Mouse (Mus musculus) spleen, adult 18-20 months (tissue): ENCODE measurements around the gene Olfr1181.
"Not testable (repeated sequence)": the region's sequence is repeated elsewhere in the genome, so short reads cannot be mapped to it uniquely, and the experiment has no call there.

ENCODE experiments used
- DNase-seq, 2 experiments: peaks; one replicate each; pipeline ENCODE4 v3.0.0; 2022; ENCODE audit warnings: mixed read lengths in 2 of 2

The Olfr1181 gene

DNA sequence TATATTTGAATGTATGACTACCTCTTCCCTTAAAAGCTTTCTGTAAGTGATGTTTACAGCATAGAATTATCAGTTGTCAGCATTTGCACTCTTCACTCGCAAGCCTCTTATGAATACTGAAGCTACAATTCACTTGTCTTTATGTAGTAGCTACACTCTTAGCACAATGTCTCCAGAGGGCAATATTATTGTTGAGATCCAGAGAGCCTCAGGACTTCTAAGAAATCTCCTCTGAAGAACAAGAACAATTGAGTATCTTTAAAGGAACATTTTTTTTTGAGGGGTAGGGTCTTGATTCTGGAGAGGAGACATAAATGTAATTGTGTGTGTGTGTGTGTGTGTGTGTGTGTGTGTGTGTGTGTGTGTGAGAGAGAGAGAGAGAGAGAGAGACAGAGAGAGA is at the start of gene Olfr1181:
Olfr1181 (minus strand) TSS at position 101 of the 400 bp plus-strand sequence.
- DNase-seq = no peak

DNA sequence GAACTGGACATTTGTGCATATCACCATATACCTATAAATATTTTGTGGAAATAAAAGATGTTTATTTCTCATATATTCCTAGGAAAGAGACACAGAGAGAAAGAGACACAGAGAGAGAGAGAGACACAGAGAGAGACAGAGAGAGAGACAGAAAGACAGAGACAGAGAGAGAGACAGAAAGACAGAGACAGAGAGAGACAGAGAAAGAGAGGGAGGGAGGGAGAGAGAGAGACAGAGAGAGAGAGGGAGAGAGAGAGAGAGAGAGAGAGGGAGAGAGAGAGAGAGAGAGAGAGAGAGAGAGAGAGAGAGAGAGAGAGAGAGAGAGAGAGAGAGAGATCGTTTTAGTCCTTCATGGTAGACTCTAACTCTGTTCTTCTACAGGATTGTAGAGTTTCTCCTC is 28.6 kb upstream of the Olfr1181 start, which contains the start of gene Olfr1183:
Olfr1183 (plus strand) TSS at position 301 of the 400 bp plus-strand sequence.
- DNase-seq = not testable (repeated sequence)

DNA sequence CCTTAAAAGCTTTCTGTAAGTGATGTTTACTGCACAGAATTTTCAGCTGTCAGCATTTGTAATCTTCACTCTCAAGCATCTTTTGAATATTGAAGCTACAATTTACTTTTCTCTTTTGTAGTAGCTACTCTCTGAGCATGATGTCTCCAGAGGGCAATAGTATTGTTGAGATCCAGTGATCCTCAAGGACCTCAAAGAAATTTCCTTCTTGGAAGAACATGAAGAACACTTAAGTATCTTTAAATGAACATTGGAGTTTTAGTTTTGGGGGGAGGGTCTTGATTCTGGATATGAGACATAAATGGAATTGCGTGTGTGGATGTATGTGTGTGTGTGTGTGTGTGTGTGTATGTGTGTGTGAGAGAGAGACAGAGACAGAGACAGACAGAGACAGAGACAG is 23.1 kb upstream of the Olfr1181 start, which contains the start of gene Gm13757:
Gm13757 (minus strand) TSS at position 101 of the 400 bp plus-strand sequence.
- no peak for DNase-seq

DNA sequence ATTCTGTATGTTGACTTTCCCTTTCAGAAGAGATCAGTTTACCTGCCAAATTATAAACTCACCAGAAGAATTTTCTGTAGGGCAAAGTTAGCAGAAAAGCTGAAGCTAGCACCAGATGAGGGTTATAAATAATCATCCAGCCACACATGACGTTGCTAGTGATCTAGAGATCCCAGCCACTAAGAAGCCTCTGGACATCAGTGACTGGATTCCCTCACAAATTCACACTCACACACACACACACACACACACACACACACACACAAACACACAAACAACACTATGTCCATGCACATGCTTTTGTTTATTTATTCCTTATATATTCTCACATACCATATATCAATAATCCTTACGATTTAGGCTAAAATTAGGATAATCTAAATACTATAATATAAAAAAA is 6.9 kb downstream of the Olfr1181 start, which contains the start of gene Olfr1180:
Olfr1180 (minus strand) TSS at position 101 of the 400 bp plus-strand sequence.
- no peak for DNase-seq

DNA sequence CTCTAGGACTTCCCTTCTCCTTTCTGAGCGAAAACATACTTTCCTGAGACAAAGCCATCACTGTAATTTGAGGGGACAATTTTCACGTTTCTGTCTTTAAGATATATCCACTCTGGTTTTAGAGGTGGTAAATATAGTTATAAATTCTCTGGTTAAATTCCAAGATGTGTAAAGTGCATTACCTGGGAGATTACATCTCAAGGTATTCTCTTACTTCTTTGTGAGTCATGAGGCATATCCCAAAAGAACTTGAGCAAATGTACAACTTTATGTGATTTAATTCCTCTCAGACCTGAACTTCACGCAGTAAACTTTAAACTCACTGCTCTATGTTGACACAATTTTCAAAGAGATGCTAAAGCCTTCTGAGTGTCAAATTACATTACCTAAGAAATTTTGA is 19.6 kb downstream of the Olfr1181 start, which contains the start of gene Olfr1179:
Olfr1179 (minus strand) TSS at position 101 of the 400 bp plus-strand sequence.
- DNase-seq = no peak

DNA sequence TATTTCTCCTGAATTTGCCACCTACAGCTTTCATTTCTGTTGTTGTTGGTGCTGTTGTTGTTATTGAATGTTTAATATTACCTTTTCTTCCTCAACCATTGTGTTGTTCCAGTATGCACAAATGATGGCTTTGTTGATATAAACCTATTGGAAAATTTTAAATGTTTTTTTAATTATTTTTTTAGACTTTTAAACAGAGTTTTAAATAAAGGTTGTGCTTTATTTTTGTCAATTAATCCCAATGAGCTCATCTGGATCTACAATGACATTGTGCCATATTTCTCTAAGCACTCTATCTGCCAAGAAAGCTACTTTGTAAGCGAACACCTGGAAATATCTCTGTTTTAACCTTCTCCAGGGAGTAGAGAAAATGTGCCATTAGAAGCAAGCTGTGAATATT is 39.2 kb downstream of the Olfr1181 start, which contains the start of gene Olfr1178:
Olfr1178 (plus strand) TSS at position 301 of the 400 bp plus-strand sequence.
- no peak for DNase-seq
